Mouse (Mus musculus): ENCODE data around the gene Gm9964.

DNA sequence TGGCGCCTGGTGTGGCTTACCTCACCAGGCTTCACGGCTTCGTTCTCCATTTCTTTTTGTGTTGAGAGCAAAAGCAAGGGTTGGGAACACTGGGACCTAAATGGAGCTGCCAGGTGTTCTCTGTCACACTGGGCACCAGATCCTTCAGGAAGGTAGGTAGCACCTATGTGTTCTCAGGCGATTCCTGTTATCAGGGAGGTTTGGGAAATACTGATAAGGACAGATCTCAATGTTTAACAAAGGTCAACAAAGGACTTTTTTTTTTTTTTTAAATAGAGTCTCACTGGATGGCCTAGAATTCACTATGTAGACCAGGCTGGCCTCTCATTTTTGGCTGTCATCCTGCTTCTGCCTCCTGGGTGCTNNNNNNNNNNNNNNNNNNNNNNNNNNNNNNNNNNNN lies 22.9 kb downstream of the Gm9964 start:
- TF ChIP-seq CTCF (IDR thresholded peaks at IDR 0.05; ENCODE audit: borderline replicate concordance, insufficient read depth, low read depth, low read length), result no peak
- TF ChIP-seq POLR2A (IDR thresholded peaks at IDR 0.05; ENCODE audit: borderline replicate concordance, insufficient read depth, low read length), result no peak

All from cerebellum, adult 2 months (tissue).